Mouse (Mus musculus) erythroblast, embryonic 14.5 days (primary cell): ENCODE results near the gene U2af1l4.

Experiments used
- GATA1 ChIP-seq: IDR thresholded peaks from 2 replicates; pipeline ENCODE4 v1.6.1; 2012; ENCODE audit warnings: low read length, inconsistent platforms, mixed read lengths
- TAL1 ChIP-seq: IDR thresholded peaks from 3 replicates; pipeline ENCODE4 v1.6.1; 2012; ENCODE audit warnings: low read length, inconsistent platforms, mixed read lengths

DNA sequence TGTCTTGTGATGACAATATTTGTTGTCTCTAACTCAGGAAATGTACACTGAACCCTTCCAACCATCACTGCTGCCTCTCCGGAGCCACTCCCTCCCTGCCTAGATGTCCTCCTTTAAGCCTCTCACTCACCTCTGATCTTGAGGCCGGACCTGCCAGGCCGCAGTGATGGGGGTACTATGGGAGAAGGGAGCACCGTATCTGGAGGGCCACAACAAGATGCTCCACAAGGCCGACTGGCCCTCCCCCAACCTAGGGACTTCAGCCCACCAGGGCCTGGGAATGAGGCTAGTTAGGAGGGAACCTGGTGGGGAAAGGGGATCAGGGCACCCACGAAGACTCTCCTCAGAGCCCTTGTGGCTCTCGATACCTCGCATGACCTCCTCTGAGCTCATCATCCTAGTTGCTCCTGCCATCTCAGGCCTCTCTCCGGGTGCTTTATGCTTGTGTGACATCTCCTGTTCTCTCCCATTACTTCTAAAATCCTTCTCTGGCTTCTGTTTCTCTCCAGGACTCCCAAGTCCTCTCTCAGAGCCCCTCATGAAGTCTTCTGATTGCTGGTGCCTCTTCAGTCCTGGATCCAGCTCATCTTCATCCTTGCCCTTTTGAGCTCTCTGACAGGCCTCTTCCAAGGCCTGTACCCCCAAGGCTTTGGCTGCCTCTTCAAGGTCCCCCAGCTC is 28.0 kb downstream of the U2af1l4 start:
- no peak for TF ChIP-seq GATA1
- no peak for TF ChIP-seq TAL1
